Mouse (Mus musculus) heart, embryonic 14.5 days (tissue): ENCODE results near the gene Mif4gd. TPM values are rescaled to one million over a fixed set of nuclear protein-coding genes. Genes with fewer than 3 reads are reported as not detected.

Experiments
- ATAC-seq: fragments of 200-750 bp; cut with Nextera tagmentation; 2 replicates; pipeline ENCODE4 v1.8.0; 2017; ENCODE audit warnings: low read depth, moderate TSS enrichment; ENCODE audit not compliant: insufficient number of reproducible peaks, insufficient read depth, low FRiP score
- H3K27ac ChIP-seq, 2 experiments: fragments of 200-500 bp in 1 of 2; fragments of 300-500 bp in 1 of 2; sonication (generic) in 1 of 2; replicated peaks in 1 of 2; 2 replicates each; pipeline ENCODE4 v1.5.1; 2012 to 2014; ENCODE audit warnings: low read depth in 2 of 2, low read length in 2 of 2, control low read depth in 1 of 2, mild to moderate bottlenecking in 1 of 2, mixed read lengths in 1 of 2; ENCODE audit not compliant: control insufficient read depth in 1 of 2, insufficient read depth in 1 of 2
- H3K27me3 ChIP-seq: fragments of 300-500 bp; sonication (generic); 2 replicates; pipeline ENCODE4 v1.6.1; 2014; ENCODE audit warnings: mild to moderate bottlenecking, low read length, control low read depth; ENCODE audit not compliant: control insufficient read depth, insufficient read depth
- H3K36me3 ChIP-seq: fragments of 300-500 bp; sonication (generic); 2 replicates; pipeline ENCODE4 v1.6.1; 2014; ENCODE audit warnings: mild to moderate bottlenecking, control low read depth, low read length, mixed read lengths; ENCODE audit not compliant: control insufficient read depth, insufficient read depth
- H3K4me1 ChIP-seq, 2 experiments: fragments of 200-500 bp in 1 of 2; fragments of 300-500 bp in 1 of 2; sonication (generic) in 1 of 2; 2 replicates each; pipeline ENCODE4 v1.6.1; 2012 to 2014; ENCODE audit warnings: low read length in 2 of 2, control low read depth in 1 of 2, mixed read lengths in 1 of 2; ENCODE audit not compliant: control insufficient read depth in 2 of 2, insufficient read depth in 2 of 2
- H3K4me2 ChIP-seq: fragments of 300-500 bp; sonication (generic); 2 replicates; pipeline ENCODE4 v1.6.1; 2014; ENCODE audit warnings: mild to moderate bottlenecking, low read length
- H3K4me3 ChIP-seq, 2 experiments: fragments of 200-500 bp in 1 of 2; fragments of 300-500 bp in 1 of 2; sonication (generic) in 1 of 2; 2 replicates each; pipeline ENCODE4 v1.5.1; 2012 to 2014; ENCODE audit warnings: low read length in 2 of 2, mild to moderate bottlenecking in 2 of 2, control low read depth in 1 of 2, low read depth in 1 of 2, moderate library complexity in 1 of 2; ENCODE audit not compliant: control insufficient read depth in 1 of 2, insufficient read depth in 1 of 2
- H3K9ac ChIP-seq: fragments of 300-500 bp; sonication (generic); 2 replicates; pipeline ENCODE4 v1.6.1; 2014; ENCODE audit warnings: mild to moderate bottlenecking, low read length
- H3K9me3 ChIP-seq: fragments of 300-500 bp; sonication (generic); 2 replicates; pipeline ENCODE4 v1.6.1; 2016; ENCODE audit warnings: low read length, control low read depth; ENCODE audit not compliant: control insufficient read depth
- WGBS: fragments of 180-500 bp; shearing (Covaris S2); extraction: QIAGEN DNeasy Blood & Tissue Kit; methylation state at CpG from one replicate; pipeline ENCODE4 v1.1.7; 2014; 5-methylcytosine and 5-hydroxymethylcytosine counted together
- polyA plus RNA-seq: library from polyadenylated mRNA; unstranded; fragments of >200 nt; fragmentation: Nextera tagmentation; extraction: Ambion mirVana; gene quantifications from 2 replicates; pipeline ENCODE4 v1.2.1, GENCODE M21; 2014

The Mif4gd gene
- polyA plus RNA-seq, 1 experiment from 2014 or later: 32.3 TPM

- no peaks in the 10 kb centered on the region for H3K9me3 ChIP-seq
- H3K9ac ChIP-seq: no peak overlapping the region
- H3K4me2 ChIP-seq: no peak overlapping the region
- WGBS: 88% methylated on average over 2 of the region's 2 CpGs
- H3K27me3 ChIP-seq: no peaks in the 10 kb centered on the region
- ATAC-seq: no peak
- H3K4me3 ChIP-seq: no peak overlapping the region
- peaks cover 14 to 28% of the 10 kb centered on the region in 2 experiments; a peak in 3 of 4 replicates for H3K4me1 ChIP-seq
- H3K36me3 ChIP-seq: peaks cover 73% of the 10 kb centered on the region
- no peak overlapping the region for H3K27ac ChIP-seq
Measured at GRCm38 (mm10) chr11:115618001-115618400, 5.2 kb upstream of the Mif4gd start.

GRCm38 (mm10) chr11:115616893-115617292 is 4.1 kb upstream of the Mif4gd start:
- no peaks in the 10 kb centered on the region for H3K27me3 ChIP-seq
- H3K36me3 ChIP-seq: peaks cover 62% of the 10 kb centered on the region
- peak overlapping the region in 1 of 2 experiments; percentile 21; a peak in 1 of 4 replicates for H3K27ac ChIP-seq
- WGBS: 65% methylated on average over 6 of the region's 6 CpGs
- peaks cover 15 to 31% of the 10 kb centered on the region in 2 experiments; a peak in 3 of 4 replicates for H3K4me1 ChIP-seq
- no peak overlapping the region for H3K4me3 ChIP-seq
- no peak overlapping the region for H3K4me2 ChIP-seq
- no peak for ATAC-seq
- H3K9me3 ChIP-seq: no peaks in the 10 kb centered on the region
- peak overlapping the region; percentile 14; the same call in 1 of the 2 replicates for H3K9ac ChIP-seq

- no peaks in the 10 kb centered on the region for H3K9me3 ChIP-seq
- no peak overlapping the region for H3K4me3 ChIP-seq
- no peaks in the 10 kb centered on the region for H3K27me3 ChIP-seq
- WGBS: 90% methylated on average over 7 of the region's 7 CpGs
- peaks cover 59% of the 10 kb centered on the region for H3K36me3 ChIP-seq
- H3K4me1 ChIP-seq: peaks cover 19 to 36% of the 10 kb centered on the region in 2 experiments; a peak in 3 of 4 replicates
- no peak overlapping the region for H3K27ac ChIP-seq
- no peak for ATAC-seq
- H3K9ac ChIP-seq: no peak overlapping the region
- H3K4me2 ChIP-seq: no peak overlapping the region
Measured at GRCm38 (mm10) chr11:115616371-115616770, 3.6 kb upstream of the Mif4gd start.

GRCm38 (mm10) chr11:115615875-115616274 is 3.1 kb upstream of the Mif4gd start:
- H3K4me3 ChIP-seq: no peak overlapping the region
- no peak overlapping the region for H3K27ac ChIP-seq
- H3K36me3 ChIP-seq: peaks cover 54% of the 10 kb centered on the region
- WGBS: 83% methylated on average over 6 of the region's 6 CpGs
- no peaks in the 10 kb centered on the region for H3K9me3 ChIP-seq
- ATAC-seq: no peak
- peaks cover 19 to 36% of the 10 kb centered on the region in 2 experiments; a peak in 3 of 4 replicates for H3K4me1 ChIP-seq
- H3K9ac ChIP-seq: no peak overlapping the region
- H3K4me2 ChIP-seq: no peak overlapping the region
- no peaks in the 10 kb centered on the region for H3K27me3 ChIP-seq

- Histone ChIP-seq H3K36me3 (peaks cover 49% of the 10 kb centered on the region), H3K4me1 (peaks cover 19 to 36% of the 10 kb centered on the region in 2 experiments; a peak in 3 of 4 replicates), H3K4me3 (no peak overlapping the region), H3K9ac (peak overlapping the region; percentile 38; the same call in 1 of the 2 replicates), H3K4me2 (0 out of 2 replicates have a peak overlapping the region, but pooled peaks have one; percentile 1), H3K9me3 (no peaks in the 10 kb centered on the region), H3K27me3 (no peaks in the 10 kb centered on the region), H3K27ac (peak overlapping the region; percentile 21 to 26; a peak in 3 of 4 replicates)
- WGBS: 69% methylated on average over 15 of the region's 15 CpGs
- no peak for ATAC-seq
Measured at GRCm38 (mm10) chr11:115615108-115615825, 2.5 kb upstream of the Mif4gd start.

- Histone ChIP-seq H3K9ac (no peak overlapping the region), H3K9me3 (no peaks in the 10 kb centered on the region), H3K27ac (peak overlapping the region; percentile 21 to 26; a peak in 2 of 4 replicates), H3K4me1 (peaks cover 19 to 36% of the 10 kb centered on the region in 2 experiments; a peak in 3 of 4 replicates), H3K27me3 (no peaks in the 10 kb centered on the region), H3K4me2 (no peak overlapping the region), H3K36me3 (peaks cover 45% of the 10 kb centered on the region), H3K4me3 (no peak overlapping the region)
- WGBS: 83% methylated on average over 10 of the region's 10 CpGs
- ATAC-seq: no peak
Measured at GRCm38 (mm10) chr11:115614346-115615107, 1.8 kb upstream of the Mif4gd start.

GRCm38 (mm10) chr11:115613138-115613945 is 573 bp upstream of the Mif4gd start:
- ATAC-seq: no peak
- H3K27me3 ChIP-seq: no peaks in the 10 kb centered on the region
- H3K9me3 ChIP-seq: no peaks in the 10 kb centered on the region
- peak overlapping the region; percentile 90 for H3K9ac ChIP-seq
- peaks cover 47% of the 10 kb centered on the region for H3K36me3 ChIP-seq
- H3K4me2 ChIP-seq: peak overlapping the region; percentile 95
- 2% methylated on average over 16 of the region's 16 CpGs for WGBS
- peak overlapping the region; percentile 63 to 78 for H3K4me3 ChIP-seq
- H3K4me1 ChIP-seq: peaks cover 19 to 36% of the 10 kb centered on the region in 2 experiments; a peak in 3 of 4 replicates
- H3K27ac ChIP-seq: peak overlapping the region; percentile 82 to 96
